Mouse (Mus musculus) lung, embryonic 15.5 days (tissue): Measurements from ENCODE around the gene Adamts17. TPM values are rescaled to one million over a fixed set of nuclear protein-coding genes. Genes with fewer than 3 reads are reported as not detected.

Experiments used
- ATAC-seq: fragments of 200-750 bp; cut with Nextera tagmentation; 2 replicates; pipeline ENCODE4 v1.8.0; 2017; ENCODE audit warnings: moderate number of reproducible peaks, borderline replicate concordance; ENCODE audit not compliant: low FRiP score, low TSS enrichment; ENCODE audit errors: extremely low read depth
- H3K27ac ChIP-seq: fragments of 300-500 bp; sonication (generic); 2 replicates; pipeline ENCODE4 v1.5.1; 2015; ENCODE audit warnings: moderate library complexity, mild to moderate bottlenecking, inconsistent platforms
- H3K27me3 ChIP-seq: fragments of 300-500 bp; sonication (generic); 2 replicates; pipeline ENCODE4 v1.6.1; 2015; ENCODE audit warnings: inconsistent platforms
- H3K36me3 ChIP-seq: fragments of 300-500 bp; sonication (generic); 2 replicates; pipeline ENCODE4 v1.6.1; 2015; ENCODE audit warnings: inconsistent platforms
- H3K4me1 ChIP-seq: fragments of 300-500 bp; sonication (generic); 2 replicates; pipeline ENCODE4 v1.6.1; 2015; ENCODE audit warnings: inconsistent platforms
- H3K4me2 ChIP-seq: fragments of 300-500 bp; sonication (generic); 2 replicates; pipeline ENCODE4 v1.6.1; 2015; ENCODE audit warnings: inconsistent platforms, mild to moderate bottlenecking, moderate library complexity
- H3K4me3 ChIP-seq: fragments of 300-500 bp; sonication (generic); 2 replicates; pipeline ENCODE4 v1.5.1; 2015; ENCODE audit warnings: mild to moderate bottlenecking, inconsistent platforms
- H3K9ac ChIP-seq: fragments of 300-500 bp; sonication (generic); 2 replicates; pipeline ENCODE4 v1.6.1; 2015; ENCODE audit warnings: inconsistent platforms
- H3K9me3 ChIP-seq: fragments of 300-500 bp; sonication (generic); 2 replicates; pipeline ENCODE4 v1.6.1; 2016; ENCODE audit warnings: inconsistent platforms
- WGBS: fragments of 180-500 bp; shearing (Covaris S2); methylation state at CpG from one replicate; pipeline ENCODE4 v1.1.7; 2015; 5-methylcytosine and 5-hydroxymethylcytosine counted together
- polyA plus RNA-seq: library from polyadenylated mRNA; unstranded; fragments of >200 nt; fragmentation: Nextera tagmentation; extraction: Ambion mirVana; gene quantifications from 2 replicates; pipeline ENCODE4 v1.2.1, GENCODE M21; 2015

Adamts17 gene
- polyA plus RNA-seq, 1 experiment from 2014 or later: 13.2 TPM

DNA sequence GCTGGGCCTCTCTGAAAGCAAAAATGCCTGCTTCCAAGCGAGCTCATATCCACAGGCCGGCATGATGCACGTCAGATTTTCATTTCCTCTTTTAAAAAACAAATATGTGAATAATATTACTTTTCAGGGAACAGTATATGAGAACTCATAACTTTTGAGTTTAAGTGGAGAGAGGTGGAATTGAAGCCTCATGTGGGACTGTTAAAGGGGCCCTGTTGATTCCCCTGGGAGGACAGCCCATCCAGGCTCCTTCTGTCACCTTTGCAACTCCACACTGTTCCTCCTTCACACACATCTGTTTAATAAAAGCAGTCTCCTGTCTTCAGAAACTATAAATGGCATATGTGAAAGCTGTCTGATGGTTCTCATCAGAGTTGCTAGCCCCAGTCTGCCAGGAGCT lies 275.5 kb downstream of the Adamts17 start:
- WGBS: 82% methylated on average over 3 of the region's 3 CpGs
- Histone ChIP-seq H3K9ac (no peak overlapping the region), H3K4me1 (no peaks in the 10 kb centered on the region), H3K36me3 (no peaks in the 10 kb centered on the region), H3K4me2 (no peak overlapping the region), H3K4me3 (no peak overlapping the region), H3K9me3 (no peaks in the 10 kb centered on the region), H3K27me3 (no peaks in the 10 kb centered on the region), H3K27ac (no peak overlapping the region)
- no peak for ATAC-seq

DNA sequence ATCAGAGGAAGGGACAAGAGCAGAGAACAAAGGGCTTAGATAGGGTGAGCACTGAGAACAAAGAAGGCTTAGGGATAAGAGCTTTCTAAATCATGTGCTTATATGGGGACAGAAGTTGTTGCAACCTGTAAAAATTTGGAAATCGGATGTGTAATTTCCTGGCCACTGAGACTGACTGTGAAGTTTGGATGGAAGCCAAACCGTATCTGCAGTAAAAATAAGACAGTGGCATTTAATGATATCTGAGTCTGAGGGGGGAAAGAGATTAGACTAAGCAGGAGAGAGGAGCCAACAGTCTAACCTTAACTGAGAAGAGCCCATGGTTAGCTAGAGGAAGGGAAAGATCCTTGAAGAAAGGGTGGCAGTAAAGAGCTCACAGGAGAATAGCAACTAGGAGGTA lies 295.6 kb downstream of the Adamts17 start:
- 19% methylated on average over 2 of the region's 2 CpGs for WGBS
- no peak for ATAC-seq
- H3K36me3 ChIP-seq: no peaks in the 10 kb centered on the region
- H3K9ac ChIP-seq: no peak overlapping the region
- H3K4me3 ChIP-seq: no peak overlapping the region
- no peaks in the 10 kb centered on the region for H3K9me3 ChIP-seq
- 0 out of 2 replicates have a peak, but pooled peaks cover 7% of the 10 kb centered on the region for H3K4me1 ChIP-seq
- H3K4me2 ChIP-seq: no peak overlapping the region
- no peaks in the 10 kb centered on the region for H3K27me3 ChIP-seq
- no peak overlapping the region for H3K27ac ChIP-seq

DNA sequence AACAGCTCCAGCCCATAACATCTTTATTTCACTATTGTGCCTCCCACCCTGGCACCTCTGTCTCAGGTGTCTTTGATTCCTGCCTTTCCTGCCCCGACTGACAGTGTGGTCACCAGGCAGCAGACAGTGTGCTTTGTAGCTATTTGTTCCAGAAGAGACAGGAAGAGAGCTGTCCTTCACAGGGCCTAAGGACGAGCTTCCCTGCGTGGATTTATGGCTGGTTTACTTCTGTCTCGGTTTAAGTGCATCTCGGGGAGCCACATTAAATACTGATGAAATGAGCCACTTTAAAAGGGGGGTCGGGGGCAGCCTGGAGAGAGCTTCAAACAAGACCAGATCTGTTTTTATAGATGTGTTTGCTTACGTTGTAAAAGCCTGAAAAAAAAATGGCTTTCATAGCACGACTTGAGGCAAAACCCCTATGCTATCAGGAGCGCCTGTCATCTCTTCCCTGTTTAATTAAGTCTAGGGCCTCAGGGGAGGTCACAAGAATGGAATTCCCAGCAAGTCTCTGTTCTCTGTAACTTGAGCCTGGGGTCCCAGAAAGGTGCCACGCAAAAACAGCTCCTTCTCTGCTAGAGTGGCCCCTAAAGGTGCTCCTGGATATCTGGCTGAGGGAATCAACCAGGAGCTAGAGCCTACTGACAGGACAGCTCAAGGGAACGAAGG lies 302.9 kb downstream of the Adamts17 start:
- Histone ChIP-seq H3K4me3 (no peak overlapping the region), H3K27me3 (no peaks in the 10 kb centered on the region), H3K27ac (no peak overlapping the region), H3K9ac (no peak overlapping the region), H3K36me3 (no peaks in the 10 kb centered on the region), H3K9me3 (no peaks in the 10 kb centered on the region), H3K4me2 (no peak overlapping the region), H3K4me1 (0 out of 2 replicates have a peak, but pooled peaks cover 5% of the 10 kb centered on the region)
- 14% methylated on average over 11 of the region's 11 CpGs for WGBS
- no peak for ATAC-seq

DNA sequence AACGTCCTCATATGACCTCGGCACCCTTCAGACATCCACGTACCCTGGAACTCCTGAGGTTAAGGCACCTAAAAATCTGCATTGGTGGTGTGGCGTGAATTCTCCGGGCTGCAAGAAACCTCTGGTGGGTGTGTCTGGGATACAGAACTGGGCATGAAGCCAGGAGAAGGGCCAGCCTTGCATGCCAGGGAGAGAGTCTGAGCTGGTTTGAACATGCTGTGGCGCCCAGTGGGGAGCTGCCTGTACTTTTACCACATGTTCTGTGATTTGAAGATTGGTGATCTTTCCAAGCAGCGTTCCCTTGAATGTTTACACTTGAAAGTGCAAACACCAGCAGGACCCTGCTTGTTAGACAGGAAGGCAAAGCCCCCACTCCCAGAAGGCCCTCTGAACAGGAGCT lies 306.2 kb downstream of the Adamts17 start:
- H3K4me1 ChIP-seq: 0 out of 2 replicates have a peak, but pooled peaks cover 8% of the 10 kb centered on the region
- no peak overlapping the region for H3K4me2 ChIP-seq
- H3K36me3 ChIP-seq: no peaks in the 10 kb centered on the region
- H3K9me3 ChIP-seq: no peaks in the 10 kb centered on the region
- H3K27ac ChIP-seq: no peak overlapping the region
- ATAC-seq: no peak
- no peak overlapping the region for H3K9ac ChIP-seq
- 50% methylated on average over 7 of the region's 7 CpGs for WGBS
- no peaks in the 10 kb centered on the region for H3K27me3 ChIP-seq
- H3K4me3 ChIP-seq: no peak overlapping the region

DNA sequence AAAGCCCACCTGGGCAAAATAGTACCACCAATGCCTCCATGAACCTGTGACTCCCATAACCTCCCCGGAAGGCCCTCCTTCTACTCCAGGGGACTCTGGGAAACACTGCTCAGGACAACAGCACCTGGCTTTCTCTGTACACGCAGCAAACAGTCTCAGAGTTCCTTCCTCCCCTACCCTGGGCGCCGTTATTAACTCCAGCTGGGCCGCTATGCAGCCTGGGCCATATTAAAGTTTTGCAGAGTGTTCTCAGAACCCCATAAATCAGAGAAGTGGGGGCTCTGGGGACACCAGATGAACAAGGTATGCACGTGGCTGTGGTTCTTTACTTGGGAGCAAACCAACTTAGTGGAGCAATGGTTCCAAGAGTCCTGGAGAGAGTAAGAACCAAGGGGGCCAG lies 306.6 kb downstream of the Adamts17 start:
- no peak for ATAC-seq
- WGBS: 64% methylated on average over 6 of the region's 6 CpGs
- Histone ChIP-seq H3K9me3 (no peaks in the 10 kb centered on the region), H3K4me3 (no peak overlapping the region), H3K27me3 (no peaks in the 10 kb centered on the region), H3K4me1 (0 out of 2 replicates have a peak, but pooled peaks cover 8% of the 10 kb centered on the region), H3K9ac (no peak overlapping the region), H3K27ac (no peak overlapping the region), H3K4me2 (no peak overlapping the region), H3K36me3 (no peaks in the 10 kb centered on the region)

DNA sequence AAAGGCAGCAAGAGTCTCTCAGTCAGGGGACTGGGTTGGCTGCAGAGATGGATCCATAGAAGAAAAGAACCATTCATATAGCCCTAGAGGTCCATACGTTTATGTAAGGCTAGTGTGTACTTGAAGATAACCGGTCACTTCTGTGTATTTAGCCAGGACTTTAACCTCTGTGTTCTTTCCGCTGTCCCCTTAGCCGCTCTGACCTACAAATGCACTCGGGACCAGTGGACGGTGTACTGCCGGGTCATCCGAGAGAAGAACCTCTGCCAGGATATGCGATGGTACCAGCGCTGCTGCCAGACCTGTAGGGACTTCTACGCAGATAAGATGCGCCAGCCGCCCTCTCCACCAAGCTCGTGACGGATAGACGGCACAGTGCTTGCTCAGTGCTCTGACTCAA lies 310.2 kb downstream of the Adamts17 start:
- no peak for ATAC-seq
- no peaks in the 10 kb centered on the region for H3K9me3 ChIP-seq
- H3K27ac ChIP-seq: no peak overlapping the region
- 74% methylated on average over 16 of the region's 16 CpGs for WGBS
- no peaks in the 10 kb centered on the region for H3K36me3 ChIP-seq
- 0 out of 2 replicates have a peak, but pooled peaks cover 8% of the 10 kb centered on the region for H3K4me1 ChIP-seq
- H3K4me2 ChIP-seq: 0 out of 2 replicates have a peak overlapping the region, but pooled peaks have one; percentile 7
- H3K9ac ChIP-seq: no peak overlapping the region
- no peaks in the 10 kb centered on the region for H3K27me3 ChIP-seq
- no peak overlapping the region for H3K4me3 ChIP-seq

DNA sequence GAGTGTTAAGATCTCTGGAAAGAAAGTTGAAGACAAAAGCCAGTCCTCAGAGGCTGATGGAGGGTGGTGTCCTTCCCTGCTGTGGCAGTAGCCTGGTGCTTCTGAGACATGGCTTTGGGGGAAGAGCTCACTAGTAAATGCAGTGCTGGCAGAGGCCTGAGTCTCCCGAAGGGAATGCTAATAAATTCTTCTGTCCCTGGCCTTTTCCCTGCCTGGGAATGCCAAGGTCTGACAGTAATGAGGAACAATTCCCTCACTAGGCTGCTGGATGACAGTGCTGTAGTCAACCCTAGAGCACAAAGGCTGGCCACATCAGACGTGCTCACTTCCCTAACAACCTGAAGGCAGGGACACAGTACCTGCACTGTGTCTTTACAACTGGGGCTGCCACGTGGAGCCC lies 313.1 kb downstream of the Adamts17 start:
- no peak overlapping the region for H3K9ac ChIP-seq
- H3K4me1 ChIP-seq: 0 out of 2 replicates have a peak, but pooled peaks cover 3% of the 10 kb centered on the region
- WGBS: 54% methylated on average over 3 of the region's 3 CpGs
- no peak overlapping the region for H3K4me3 ChIP-seq
- H3K9me3 ChIP-seq: no peaks in the 10 kb centered on the region
- H3K4me2 ChIP-seq: no peak overlapping the region
- H3K27ac ChIP-seq: no peak overlapping the region
- H3K27me3 ChIP-seq: no peaks in the 10 kb centered on the region
- H3K36me3 ChIP-seq: no peaks in the 10 kb centered on the region
- no peak for ATAC-seq

DNA sequence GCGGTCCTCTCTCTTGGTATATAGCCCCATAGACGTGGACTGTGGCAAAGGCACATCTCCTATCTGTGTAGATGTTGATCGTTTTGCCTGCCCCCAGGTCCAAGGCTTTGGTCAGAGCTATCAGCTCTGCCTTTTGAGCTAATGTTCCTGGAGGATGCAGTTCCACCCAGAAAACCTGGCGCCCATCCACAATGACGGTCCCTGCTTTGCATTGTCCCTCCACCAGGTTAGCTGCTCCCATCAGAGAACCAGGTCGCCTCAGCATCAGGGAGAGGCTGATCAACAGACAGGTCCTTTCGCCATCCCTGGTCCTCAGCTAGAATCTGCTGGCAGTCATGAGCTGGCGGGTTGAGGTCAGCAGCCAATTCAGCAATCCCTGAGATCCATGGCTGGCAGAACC lies 322.6 kb downstream of the Adamts17 start:
- H3K9me3 ChIP-seq: no peaks in the 10 kb centered on the region
- no peak overlapping the region for H3K27ac ChIP-seq
- no peak overlapping the region for H3K4me3 ChIP-seq
- no peak overlapping the region for H3K4me2 ChIP-seq
- 93% methylated on average over 8 of the region's 8 CpGs for WGBS
- H3K27me3 ChIP-seq: no peaks in the 10 kb centered on the region
- no peaks in the 10 kb centered on the region for H3K4me1 ChIP-seq
- no peaks in the 10 kb centered on the region for H3K36me3 ChIP-seq
- no peak overlapping the region for H3K9ac ChIP-seq
- no peak for ATAC-seq

DNA sequence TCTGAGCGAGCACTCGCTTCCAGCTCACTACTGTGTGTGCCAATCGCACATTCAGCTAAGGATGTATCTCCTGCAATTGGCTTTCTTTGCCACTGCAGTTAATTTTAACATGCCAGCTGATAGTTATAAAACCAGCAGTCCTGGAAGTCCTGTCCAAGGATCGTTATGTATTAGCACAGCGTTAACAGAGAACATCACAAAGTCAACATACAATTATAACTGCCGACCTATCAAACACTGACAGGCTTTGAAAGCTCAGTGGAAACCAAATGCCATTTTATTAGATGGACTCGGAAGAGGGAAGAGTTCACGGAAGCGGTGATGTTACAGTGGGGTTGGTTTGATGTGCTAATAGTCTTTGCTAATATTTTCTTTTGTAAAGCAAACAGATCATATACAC lies 328.8 kb downstream of the Adamts17 start:
- 64% methylated on average over 9 of the region's 9 CpGs for WGBS
- Histone ChIP-seq H3K27me3 (no peaks in the 10 kb centered on the region), H3K4me3 (no peak overlapping the region), H3K9me3 (no peaks in the 10 kb centered on the region), H3K27ac (no peak overlapping the region), H3K9ac (no peak overlapping the region), H3K36me3 (no peaks in the 10 kb centered on the region), H3K4me1 (no peaks in the 10 kb centered on the region), H3K4me2 (no peak overlapping the region)
- ATAC-seq: no peak

DNA sequence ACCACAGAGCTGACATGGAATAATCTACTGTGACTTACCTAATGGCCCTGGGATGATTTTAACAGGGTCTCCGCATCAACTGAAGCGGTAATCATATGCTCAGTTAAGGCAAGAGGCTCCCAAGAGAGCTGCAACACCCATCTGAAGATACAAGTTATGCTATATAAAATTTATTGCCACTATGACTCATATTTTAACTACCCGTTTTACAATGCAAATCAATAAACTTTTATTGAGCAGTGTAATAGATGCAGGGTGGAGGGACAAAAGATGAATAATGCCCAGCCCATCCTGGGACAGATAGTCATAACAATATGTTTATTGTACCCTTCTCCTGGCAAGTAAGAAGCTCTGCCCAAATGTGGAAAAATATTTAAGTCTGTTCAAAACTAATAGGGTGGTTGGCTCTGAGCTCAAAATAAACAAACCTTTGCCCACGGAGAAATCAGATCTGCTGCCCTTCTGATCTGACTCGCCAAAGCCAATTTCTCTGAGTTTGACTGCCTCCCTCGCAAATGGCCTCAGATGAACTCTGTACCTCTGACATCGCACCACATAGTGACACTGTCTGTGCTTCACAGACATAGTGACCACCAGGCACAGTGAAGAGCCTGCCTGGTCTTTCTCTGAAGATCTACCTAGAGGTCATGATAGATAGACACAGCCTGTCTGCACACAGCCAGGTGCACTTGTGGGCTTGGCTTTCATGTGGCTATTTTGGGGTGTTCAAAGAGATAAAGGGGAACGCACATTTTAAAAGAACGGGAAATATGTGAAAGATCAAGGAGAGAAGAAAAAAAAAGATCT lies 329.4 kb downstream of the Adamts17 start:
- ATAC-seq: no peak
- WGBS: 55% methylated on average over 9 of the region's 9 CpGs

DNA sequence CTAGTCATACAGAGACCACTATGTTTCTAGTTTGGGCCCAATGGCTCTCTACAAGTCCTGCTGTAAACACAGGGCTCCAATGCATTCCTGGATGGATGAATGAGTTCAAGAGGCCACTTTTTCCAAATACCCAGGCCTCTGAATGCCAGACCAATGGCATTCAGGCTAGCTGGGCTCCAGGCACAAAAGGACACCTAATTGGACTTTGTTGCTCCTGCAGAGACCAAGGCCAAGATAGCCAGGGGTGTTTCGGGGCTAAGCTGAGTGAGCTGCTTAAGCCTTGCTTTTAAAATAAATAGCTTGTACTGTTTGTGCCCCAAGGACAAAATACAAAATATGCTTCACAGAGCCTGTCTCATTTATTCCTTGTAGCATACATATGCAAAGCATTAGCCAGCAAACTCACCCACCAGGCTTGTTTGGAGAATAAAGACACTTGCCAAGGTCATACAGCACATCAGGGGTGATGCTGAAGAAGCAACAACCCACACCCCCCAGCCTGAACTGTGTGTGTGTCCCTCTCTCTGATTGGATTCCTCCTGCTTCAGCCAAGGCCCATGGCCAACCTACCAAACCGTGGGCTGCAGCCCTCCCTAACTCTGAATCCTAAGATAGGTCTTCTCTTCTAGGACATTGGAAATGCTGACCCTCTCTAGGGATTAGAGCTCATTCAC lies 334.1 kb downstream of the Adamts17 start:
- H3K4me2 ChIP-seq: no peak overlapping the region
- ATAC-seq: no peak
- H3K4me1 ChIP-seq: no peaks in the 10 kb centered on the region
- no peak overlapping the region for H3K4me3 ChIP-seq
- H3K9ac ChIP-seq: no peak overlapping the region
- no peaks in the 10 kb centered on the region for H3K36me3 ChIP-seq
- no peaks in the 10 kb centered on the region for H3K27me3 ChIP-seq
- no peaks in the 10 kb centered on the region for H3K9me3 ChIP-seq
- WGBS: 81% methylated on average over 2 of the region's 2 CpGs
- H3K27ac ChIP-seq: no peak overlapping the region

More for the DNA sequence above, 329.4 kb downstream of the Adamts17 start:
- Histone ChIP-seq H3K9me3 (no peaks in the 10 kb centered on the region), H3K4me2 (no peak overlapping the region), H3K9ac (no peak overlapping the region), H3K4me1 (no peaks in the 10 kb centered on the region), H3K36me3 (no peaks in the 10 kb centered on the region), H3K27ac (no peak overlapping the region), H3K27me3 (no peaks in the 10 kb centered on the region), H3K4me3 (no peak overlapping the region)

DNA sequence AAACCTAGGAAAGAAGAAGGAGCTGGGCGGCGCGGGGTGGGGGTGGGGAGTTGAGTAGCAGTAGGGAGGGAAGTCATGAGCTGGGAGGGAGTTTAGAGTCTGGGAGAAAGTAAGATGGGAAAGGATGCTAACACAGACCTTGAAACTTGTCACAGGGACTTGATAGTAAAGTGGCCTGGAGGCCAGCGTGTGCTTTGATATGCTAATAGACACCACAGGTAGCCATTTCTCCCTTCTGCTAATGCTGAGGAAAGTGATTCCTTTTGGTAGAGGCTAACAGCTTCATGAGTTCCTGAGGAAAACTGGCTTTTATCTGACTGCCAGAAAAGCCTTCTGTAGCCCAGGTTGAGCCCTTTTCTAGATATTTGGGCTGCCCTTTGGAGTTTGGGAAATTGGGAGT lies 344.3 kb downstream of the Adamts17 start:
- H3K9me3 ChIP-seq: no peaks in the 10 kb centered on the region
- 18% methylated on average over 4 of the region's 4 CpGs for WGBS
- no peaks in the 10 kb centered on the region for H3K4me1 ChIP-seq
- H3K4me3 ChIP-seq: no peak overlapping the region
- no peaks in the 10 kb centered on the region for H3K36me3 ChIP-seq
- no peaks in the 10 kb centered on the region for H3K27me3 ChIP-seq
- H3K4me2 ChIP-seq: no peak overlapping the region
- no peak overlapping the region for H3K9ac ChIP-seq
- no peak overlapping the region for H3K27ac ChIP-seq
- ATAC-seq: no peak
